Mouse (Mus musculus) spleen, adult 2 months (tissue): ENCODE data around the gene Prkag1.

ENCODE experiments used
- CTCF ChIP-seq: fragments of 200-500 bp; IDR thresholded peaks from 2 replicates; pipeline ENCODE4 v1.5.1; 2011; ENCODE audit warnings: mild to moderate bottlenecking, inconsistent platforms; ENCODE audit not compliant: insufficient read depth, insufficient read length, insufficient replicate concordance; ENCODE audit errors: extremely low read depth
- POLR2A ChIP-seq: fragments of 200-500 bp; IDR thresholded peaks from 2 replicates; pipeline ENCODE4 v1.6.1; 2011; ENCODE audit warnings: low read depth, low read length, inconsistent platforms

DNA sequence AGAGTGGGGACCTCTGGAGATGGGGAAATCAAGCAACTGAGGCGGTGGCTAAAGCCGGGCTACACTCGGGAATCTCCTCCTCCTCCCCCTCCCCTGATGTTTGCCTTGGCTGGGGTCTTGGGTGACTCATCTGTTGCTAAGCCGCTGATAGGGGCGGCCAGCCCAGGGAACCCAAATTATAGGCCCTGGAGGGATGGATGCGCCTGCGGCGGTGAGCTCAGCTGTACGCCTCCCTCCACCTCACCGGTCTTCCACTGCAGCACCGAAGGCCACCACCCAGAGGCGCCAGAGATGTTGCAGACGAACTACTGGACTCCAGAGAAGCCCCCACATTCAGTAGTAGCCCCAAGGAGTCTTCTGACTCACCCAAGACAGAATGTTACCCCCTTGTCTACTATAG lies 50.7 kb downstream of the Prkag1 start:
- TF ChIP-seq POLR2A (no peak), CTCF (no peak)
